Mouse (Mus musculus) hindbrain, postnatal 0 days (tissue): ENCODE data around the gene Pcdh17. TPM values are rescaled to one million over a fixed set of nuclear protein-coding genes. Genes with fewer than 3 reads are reported as not detected.

ENCODE experiments used
- ATAC-seq: fragments of 200-750 bp; cut with Nextera tagmentation; 2 replicates; pipeline ENCODE4 v1.8.0; 2017; ENCODE audit warnings: mild to moderate bottlenecking, moderate TSS enrichment, moderate library complexity
- DNase-seq: peaks from one replicate; pipeline ENCODE4 v3.0.0-alpha.2; 2015; ENCODE audit warnings: low spot score
- H3K27ac ChIP-seq: fragments of 300-500 bp; sonication (generic); 2 replicates; pipeline ENCODE4 v1.5.1; 2014; ENCODE audit warnings: mild to moderate bottlenecking
- H3K27me3 ChIP-seq: fragments of 300-500 bp; sonication (generic); 2 replicates; pipeline ENCODE4 v1.6.1; 2014; ENCODE audit warnings: low read length, mixed read lengths; ENCODE audit not compliant: insufficient read depth
- H3K36me3 ChIP-seq: fragments of 300-500 bp; sonication (generic); 2 replicates; pipeline ENCODE4 v1.6.1; 2014; ENCODE audit warnings: low read length, mixed read lengths; ENCODE audit not compliant: insufficient read depth
- H3K4me1 ChIP-seq: fragments of 300-500 bp; sonication (generic); 2 replicates; pipeline ENCODE4 v1.6.1; 2014; ENCODE audit warnings: antibody characterized with exemption, low read length, mixed read lengths; ENCODE audit not compliant: insufficient read depth
- H3K4me2 ChIP-seq: fragments of 300-500 bp; sonication (generic); 2 replicates; pipeline ENCODE4 v1.6.1; 2014; ENCODE audit warnings: low read depth, mild to moderate bottlenecking, low read length, moderate library complexity, mixed read lengths
- H3K4me3 ChIP-seq: fragments of 300-500 bp; sonication (generic); 2 replicates; pipeline ENCODE4 v1.5.1; 2014; ENCODE audit warnings: low read length
- H3K9ac ChIP-seq: fragments of 300-500 bp; sonication (generic); replicated peaks from 2 replicates; pipeline ENCODE4 v1.6.1; 2014; ENCODE audit warnings: mild to moderate bottlenecking, low read length, moderate library complexity, mixed read lengths
- H3K9me3 ChIP-seq: fragments of 300-500 bp; sonication (generic); 2 replicates; pipeline ENCODE4 v1.6.1; 2016; ENCODE audit warnings: low read length, mixed read lengths
- CTCF ChIP-seq: IDR thresholded peaks from 2 replicates; pipeline ENCODE4 v1.5.1; 2016; ENCODE audit warnings: antibody characterized with exemption, control low read depth, low read depth
- WGBS: fragments of 180-500 bp; shearing (Covaris S2); extraction: QIAGEN DNeasy Blood & Tissue Kit; methylation state at CpG from one replicate; pipeline ENCODE4 v1.1.7; 2014; 5-methylcytosine and 5-hydroxymethylcytosine counted together
- polyA plus RNA-seq: library from polyadenylated mRNA; unstranded; fragments of >200 nt; fragmentation: Nextera tagmentation; extraction: Ambion mirVana; gene quantifications from 2 replicates; pipeline ENCODE4 v1.2.1, GENCODE M21; 2015
- total RNA-seq: library from RNA; depleted of rRNA; stranded (reverse); fragments of >200 nt; gene quantifications from 2 replicates; pipeline ENCODE4 v1.2.3, GENCODE M21; 2014

Pcdh17 gene
- total and polyA plus RNA-seq, 2 experiments from 2014 or later: 31.5 to 57.3 TPM

DNA sequence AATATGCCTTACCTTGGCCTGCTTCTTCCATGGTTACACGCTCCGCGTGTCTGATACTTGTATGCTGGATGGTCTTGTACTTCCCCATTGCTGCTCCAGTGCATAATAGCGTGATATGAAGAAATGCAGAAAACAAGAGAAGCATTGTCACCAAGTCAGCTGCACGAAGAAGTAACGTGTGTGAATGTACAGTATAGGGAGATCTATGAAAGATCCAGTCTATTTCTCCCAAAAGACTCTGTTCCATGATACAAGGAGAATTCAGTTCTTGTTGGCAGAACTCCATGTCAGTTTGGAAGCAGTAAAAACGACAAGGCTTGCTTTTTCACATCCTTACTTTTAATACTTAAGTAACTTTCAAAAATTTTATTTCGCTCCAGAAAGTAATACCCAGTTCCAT lies 33.0 kb downstream of the Pcdh17 start:
- Histone ChIP-seq H3K9ac (no peak overlapping the region), H3K4me3 (no peak overlapping the region), H3K9me3 (no peaks in the 10 kb centered on the region), H3K27ac (no peak overlapping the region), H3K27me3 (no peaks in the 10 kb centered on the region), H3K4me2 (no peak overlapping the region), H3K36me3 (no peaks in the 10 kb centered on the region), H3K4me1 (no peaks in the 10 kb centered on the region)
- 67% methylated on average over 8 of the region's 8 CpGs for WGBS
- ATAC-seq (no peak), DNase-seq (no peak)
- TF ChIP-seq CTCF: no peak

DNA sequence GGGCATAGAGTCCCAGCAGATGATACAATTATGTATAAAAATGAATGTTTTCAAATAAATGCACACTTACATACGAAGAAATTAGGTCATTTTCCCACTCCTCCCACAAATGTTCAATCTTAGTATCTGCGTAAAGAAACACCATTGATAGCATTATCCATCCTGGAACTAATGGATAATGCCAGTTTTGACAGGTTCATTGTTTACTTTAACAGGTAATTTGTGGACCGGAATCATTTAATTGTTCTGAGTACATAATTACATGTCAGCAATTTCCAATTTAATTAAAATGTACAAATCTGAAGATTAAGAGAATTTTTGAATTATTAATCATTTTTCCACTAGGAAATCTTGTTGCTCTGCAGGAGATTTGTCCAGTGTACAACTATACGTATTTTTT lies 33.5 kb downstream of the Pcdh17 start:
- Histone ChIP-seq H3K4me3 (no peak overlapping the region), H3K36me3 (no peaks in the 10 kb centered on the region), H3K27ac (no peak overlapping the region), H3K9me3 (no peaks in the 10 kb centered on the region), H3K4me1 (no peaks in the 10 kb centered on the region), H3K27me3 (no peaks in the 10 kb centered on the region), H3K4me2 (peak overlapping the region; percentile 36; the same call in 1 of the 2 replicates), H3K9ac (no peak overlapping the region)
- DNase-seq (no peak), ATAC-seq (no peak)
- WGBS: 52% methylated on average over 4 of the region's 4 CpGs
- no peak for TF ChIP-seq CTCF

DNA sequence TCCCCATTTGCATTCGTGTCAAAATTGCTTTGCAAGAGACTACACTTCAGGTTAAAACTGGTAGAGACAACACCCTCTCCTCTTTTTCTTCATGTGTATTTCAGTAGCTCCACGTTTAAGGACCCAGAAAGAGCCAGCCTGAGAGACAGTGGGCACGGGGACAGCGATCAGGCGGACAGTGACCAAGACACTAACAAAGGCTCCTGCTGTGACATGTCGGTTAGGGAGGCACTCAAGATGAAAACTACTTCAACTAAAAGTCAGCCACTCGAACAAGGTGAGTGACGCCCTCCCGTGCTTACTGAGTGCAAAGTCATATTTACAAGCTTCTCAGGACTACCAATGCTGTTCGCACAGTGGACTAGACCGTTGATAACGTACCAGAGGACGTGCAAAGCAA lies 34.0 kb downstream of the Pcdh17 start:
- ATAC-seq (peak; percentile 24; the same call in 1 of the 2 replicates), DNase-seq (peak; percentile 8)
- TF ChIP-seq CTCF: no peak
- no peaks in the 10 kb centered on the region for H3K36me3 ChIP-seq
- H3K4me2 ChIP-seq: peak overlapping the region; percentile 36; the same call in 1 of the 2 replicates
- H3K4me3 ChIP-seq: no peak overlapping the region
- no peaks in the 10 kb centered on the region for H3K9me3 ChIP-seq
- no peak overlapping the region for H3K27ac ChIP-seq
- H3K4me1 ChIP-seq: no peaks in the 10 kb centered on the region
- no peaks in the 10 kb centered on the region for H3K27me3 ChIP-seq
- no peak overlapping the region for H3K9ac ChIP-seq
- 25% methylated on average over 13 of the region's 13 CpGs for WGBS

DNA sequence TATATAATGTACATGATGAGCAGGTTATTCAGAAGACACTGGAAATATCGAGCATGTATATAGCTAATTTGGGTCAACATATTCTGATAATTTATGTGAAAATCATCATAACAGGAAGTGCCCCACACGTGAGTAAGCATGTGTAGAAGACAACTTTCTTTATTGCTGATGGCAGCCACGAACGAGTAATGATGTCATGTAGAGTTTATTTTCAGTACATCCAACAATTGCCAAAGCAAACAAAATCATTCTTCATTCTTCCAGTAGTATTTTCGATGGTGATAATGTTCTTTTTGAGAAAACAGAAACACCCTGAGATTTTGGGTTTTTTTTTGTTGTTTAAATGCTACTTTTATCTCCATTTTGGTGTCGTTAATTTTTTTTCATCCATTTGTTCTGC lies 37.2 kb downstream of the Pcdh17 start:
- H3K36me3 ChIP-seq: no peaks in the 10 kb centered on the region
- no peaks in the 10 kb centered on the region for H3K27me3 ChIP-seq
- no peaks in the 10 kb centered on the region for H3K9me3 ChIP-seq
- 79% methylated on average over 6 of the region's 6 CpGs for WGBS
- no peak overlapping the region for H3K4me2 ChIP-seq
- H3K4me3 ChIP-seq: no peak overlapping the region
- H3K9ac ChIP-seq: no peak overlapping the region
- DNase-seq: no peak
- ATAC-seq: no peak
- H3K27ac ChIP-seq: no peak overlapping the region
- no peak for TF ChIP-seq CTCF
- H3K4me1 ChIP-seq: no peaks in the 10 kb centered on the region

GRCm38 (mm10) chr14:84484350-84484749 lies 41.0 kb downstream of the Pcdh17 start:
- no peak overlapping the region for H3K4me3 ChIP-seq
- H3K4me2 ChIP-seq: no peak overlapping the region
- no peaks in the 10 kb centered on the region for H3K9me3 ChIP-seq
- no peaks in the 10 kb centered on the region for H3K27me3 ChIP-seq
- H3K9ac ChIP-seq: no peak overlapping the region
- WGBS: 81% methylated on average over 4 of the region's 4 CpGs
- DNase-seq (no peak), ATAC-seq (no peak)
- no peaks in the 10 kb centered on the region for H3K36me3 ChIP-seq
- no peak for TF ChIP-seq CTCF
- H3K27ac ChIP-seq: no peak overlapping the region
- no peaks in the 10 kb centered on the region for H3K4me1 ChIP-seq

DNA sequence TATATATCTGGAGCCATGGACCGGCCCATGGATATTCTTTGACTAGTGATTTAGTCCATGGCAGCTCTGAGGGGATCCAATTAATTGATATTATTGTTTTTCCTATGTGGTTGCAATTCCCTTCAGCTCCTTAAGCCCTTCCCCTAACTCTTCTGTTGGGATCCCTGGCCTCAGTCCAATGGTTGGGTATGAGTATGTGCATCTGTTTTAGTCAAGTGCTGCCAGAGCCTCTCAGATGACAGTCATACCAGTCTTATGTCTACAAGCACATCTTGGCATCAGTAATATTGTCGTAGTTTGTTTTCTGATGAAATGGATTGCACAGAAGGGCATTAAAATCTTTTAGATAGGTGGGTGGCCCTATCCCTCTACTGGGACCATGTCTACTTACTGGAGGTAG lies 67.6 kb downstream of the Pcdh17 start:
- Histone ChIP-seq H3K9ac (no peak overlapping the region), H3K27ac (no peak overlapping the region), H3K4me2 (no peak overlapping the region), H3K27me3 (no peaks in the 10 kb centered on the region), H3K4me3 (no peak overlapping the region), H3K36me3 (no peaks in the 10 kb centered on the region), H3K4me1 (no peaks in the 10 kb centered on the region), H3K9me3 (no peaks in the 10 kb centered on the region)
- 97% methylated on average over 2 of the region's 2 CpGs for WGBS
- ATAC-seq (no peak), DNase-seq (no peak)
- TF ChIP-seq CTCF: no peak

- Histone ChIP-seq H3K27me3 (no peaks in the 10 kb centered on the region), H3K4me1 (no peaks in the 10 kb centered on the region; the same call in 1 of the 2 replicates), H3K4me3 (no peak overlapping the region), H3K4me2 (no peak overlapping the region), H3K9me3 (no peaks in the 10 kb centered on the region), H3K27ac (no peak overlapping the region), H3K9ac (no peak overlapping the region), H3K36me3 (no peaks in the 10 kb centered on the region)
- no peak for ATAC-seq
- TF ChIP-seq CTCF: no peak
- no peak for DNase-seq
- WGBS: 18% methylated on average over 2 of the region's 2 CpGs
Observed at GRCm38 (mm10) chr14:84532397-84532796, 89.0 kb downstream of the Pcdh17 start.

- Histone ChIP-seq H3K4me3 (no peak overlapping the region), H3K9me3 (no peaks in the 10 kb centered on the region), H3K36me3 (no peaks in the 10 kb centered on the region), H3K27ac (no peak overlapping the region), H3K27me3 (no peaks in the 10 kb centered on the region), H3K9ac (no peak overlapping the region), H3K4me2 (no peak overlapping the region), H3K4me1 (no peaks in the 10 kb centered on the region; the same call in 1 of the 2 replicates)
- DNase-seq (no peak), ATAC-seq (no peak)
- TF ChIP-seq CTCF: no peak
Observed at GRCm38 (mm10) chr14:84535264-84535663, 91.9 kb downstream of the Pcdh17 start.
